Mouse (Mus musculus) heart, embryonic 11.5 days (tissue): ENCODE data around the gene Snx20. TPM values are rescaled to one million over a fixed set of nuclear protein-coding genes. Genes with fewer than 3 reads are reported as not detected.

Experiments
- ATAC-seq: fragments of 200-750 bp; cut with Nextera tagmentation; replicated peaks from 2 replicates; pipeline ENCODE4 v1.8.0; 2017; ENCODE audit warnings: moderate library complexity; ENCODE audit not compliant: insufficient number of reproducible peaks, low FRiP score, low TSS enrichment
- H3K27ac ChIP-seq: fragments of 300-500 bp; sonication (generic); 2 replicates; pipeline ENCODE4 v1.5.1; 2014; ENCODE audit warnings: mild to moderate bottlenecking, low read depth, low read length
- H3K27me3 ChIP-seq: fragments of 300-500 bp; sonication (generic); 2 replicates; pipeline ENCODE4 v1.6.1; 2014; ENCODE audit warnings: mild to moderate bottlenecking, low read length, mixed read lengths; ENCODE audit not compliant: control insufficient read depth, insufficient read depth
- H3K36me3 ChIP-seq: fragments of 300-500 bp; sonication (generic); 2 replicates; pipeline ENCODE4 v1.6.1; 2014; ENCODE audit warnings: mild to moderate bottlenecking, low read length, moderate library complexity, mixed read lengths; ENCODE audit not compliant: control insufficient read depth, insufficient read depth
- H3K4me1 ChIP-seq: fragments of 300-500 bp; sonication (generic); 2 replicates; pipeline ENCODE4 v1.6.1; 2014; ENCODE audit warnings: low read length; ENCODE audit not compliant: control insufficient read depth, insufficient read depth
- H3K4me2 ChIP-seq: fragments of 300-500 bp; sonication (generic); 2 replicates; pipeline ENCODE4 v1.6.1; 2014; ENCODE audit warnings: mild to moderate bottlenecking, moderate library complexity
- H3K4me3 ChIP-seq: fragments of 300-500 bp; sonication (generic); 2 replicates; pipeline ENCODE4 v1.5.1; 2014; ENCODE audit warnings: low read depth, low read length
- H3K9ac ChIP-seq: fragments of 300-500 bp; sonication (generic); 2 replicates; pipeline ENCODE4 v1.6.1; 2014; ENCODE audit warnings: mild to moderate bottlenecking, low read depth, low read length, moderate library complexity
- H3K9me3 ChIP-seq: fragments of 300-500 bp; sonication (generic); replicated peaks from 2 replicates; pipeline ENCODE4 v1.6.1; 2016; ENCODE audit warnings: low read length; ENCODE audit not compliant: control insufficient read depth
- WGBS: fragments of 180-500 bp; shearing (Covaris S2); extraction: QIAGEN DNeasy Blood & Tissue Kit; methylation state at CpG from one replicate; pipeline ENCODE4 v1.1.7; 2014; ENCODE audit not compliant: insufficient replicate concordance; 5-methylcytosine and 5-hydroxymethylcytosine counted together
- polyA plus RNA-seq: library from polyadenylated mRNA; unstranded; fragments of >200 nt; fragmentation: Nextera tagmentation; extraction: Ambion mirVana; gene quantifications from 2 replicates; pipeline ENCODE4 v1.2.1, GENCODE M21; 2014

Snx20 gene
- polyA plus RNA-seq, 1 experiment from 2014 or later = 0.63 TPM

GRCm38 (mm10) chr8:88621408-88621807 lies 14.5 kb downstream of the Snx20 start:
- peaks cover 25% of the 10 kb centered on the region for H3K27me3 ChIP-seq
- no peaks in the 10 kb centered on the region for H3K4me1 ChIP-seq
- H3K4me3 ChIP-seq = no peak overlapping the region
- H3K9ac ChIP-seq = no peak overlapping the region
- no peaks in the 10 kb centered on the region for H3K36me3 ChIP-seq
- H3K27ac ChIP-seq = no peak overlapping the region
- H3K9me3 ChIP-seq = no peaks in the 10 kb centered on the region
- no peak overlapping the region for H3K4me2 ChIP-seq
- 1% methylated on average over 8 of the region's 8 CpGs for WGBS
- no peak for ATAC-seq

GRCm38 (mm10) chr8:88620931-88621330 lies 15.0 kb downstream of the Snx20 start:
- H3K4me2 ChIP-seq = no peak overlapping the region
- H3K4me1 ChIP-seq = no peaks in the 10 kb centered on the region
- H3K27me3 ChIP-seq = peaks cover 20% of the 10 kb centered on the region
- no peaks in the 10 kb centered on the region for H3K36me3 ChIP-seq
- H3K9ac ChIP-seq = no peak overlapping the region
- ATAC-seq = no peak
- H3K4me3 ChIP-seq = no peak overlapping the region
- 56% methylated on average over 5 of the region's 5 CpGs for WGBS
- H3K27ac ChIP-seq = no peak overlapping the region
- H3K9me3 ChIP-seq = no peaks in the 10 kb centered on the region

GRCm38 (mm10) chr8:88619513-88619912 lies 16.4 kb downstream of the Snx20 start:
- Histone ChIP-seq H3K36me3 (no peaks in the 10 kb centered on the region), H3K4me3 (no peak overlapping the region), H3K9me3 (no peaks in the 10 kb centered on the region), H3K9ac (no peak overlapping the region), H3K27me3 (peaks cover 19% of the 10 kb centered on the region), H3K4me2 (no peak overlapping the region), H3K27ac (no peak overlapping the region), H3K4me1 (no peaks in the 10 kb centered on the region)
- WGBS = 67% methylated on average over 3 of the region's 3 CpGs
- ATAC-seq = no peak

- Histone ChIP-seq H3K9me3 (no peaks in the 10 kb centered on the region), H3K4me3 (no peak overlapping the region), H3K36me3 (no peaks in the 10 kb centered on the region), H3K27ac (no peak overlapping the region), H3K4me1 (no peaks in the 10 kb centered on the region), H3K4me2 (no peak overlapping the region), H3K27me3 (peaks cover 11% of the 10 kb centered on the region), H3K9ac (no peak overlapping the region)
- no peak for ATAC-seq
- 51% methylated on average over 5 of the region's 5 CpGs for WGBS
These were observed 17.3 kb downstream of the Snx20 start for GRCm38 (mm10) chr8:88618612-88619011.

GRCm38 (mm10) chr8:88614981-88615380 lies 20.9 kb downstream of the Snx20 start:
- ATAC-seq = no peak
- no peaks in the 10 kb centered on the region for H3K36me3 ChIP-seq
- H3K9me3 ChIP-seq = no peaks in the 10 kb centered on the region
- H3K4me1 ChIP-seq = no peaks in the 10 kb centered on the region
- H3K4me3 ChIP-seq = no peak overlapping the region
- H3K27ac ChIP-seq = no peak overlapping the region
- H3K4me2 ChIP-seq = no peak overlapping the region
- 67% methylated on average over 5 of the region's 5 CpGs for WGBS
- no peak overlapping the region for H3K9ac ChIP-seq
- H3K27me3 ChIP-seq = peaks cover 8% of the 10 kb centered on the region; the same call in 1 of the 2 replicates

- no peak overlapping the region for H3K9ac ChIP-seq
- no peaks in the 10 kb centered on the region; the same call in 1 of the 2 replicates for H3K4me1 ChIP-seq
- ATAC-seq = no peak
- no peak overlapping the region for H3K4me2 ChIP-seq
- H3K9me3 ChIP-seq = no peaks in the 10 kb centered on the region
- peaks cover 5% of the 10 kb centered on the region; the same call in 1 of the 2 replicates for H3K27me3 ChIP-seq
- H3K27ac ChIP-seq = no peak overlapping the region
- 73% methylated on average over 6 of the region's 6 CpGs for WGBS
- H3K36me3 ChIP-seq = no peaks in the 10 kb centered on the region
- H3K4me3 ChIP-seq = no peak overlapping the region
These were observed 25.7 kb downstream of the Snx20 start for GRCm38 (mm10) chr8:88610271-88610670.

GRCm38 (mm10) chr8:88609036-88609435 lies 26.9 kb downstream of the Snx20 start:
- no peak for ATAC-seq

GRCm38 (mm10) chr8:88605361-88606040 lies 30.4 kb downstream of the Snx20 start:
- WGBS = 56% methylated on average over 13 of the region's 13 CpGs
- no peaks in the 10 kb centered on the region for H3K27me3 ChIP-seq
- ATAC-seq = no peak

More at GRCm38 (mm10) chr8:88609036-88609435, 26.9 kb downstream of the Snx20 start:
- Histone ChIP-seq H3K9me3 (no peaks in the 10 kb centered on the region), H3K4me3 (no peak overlapping the region), H3K4me2 (no peak overlapping the region), H3K27ac (no peak overlapping the region), H3K36me3 (no peaks in the 10 kb centered on the region), H3K4me1 (peaks cover 3% of the 10 kb centered on the region), H3K9ac (no peak overlapping the region), H3K27me3 (no peaks in the 10 kb centered on the region)
- 64% methylated on average over 8 of the region's 8 CpGs for WGBS

More at GRCm38 (mm10) chr8:88605361-88606040, 30.4 kb downstream of the Snx20 start:
- Histone ChIP-seq H3K9me3 (no peaks in the 10 kb centered on the region), H3K4me3 (no peak overlapping the region), H3K27ac (no peak overlapping the region), H3K4me2 (no peak overlapping the region), H3K4me1 (peaks cover 5% of the 10 kb centered on the region), H3K36me3 (no peaks in the 10 kb centered on the region), H3K9ac (no peak overlapping the region)
